Mouse (Mus musculus) cerebellum, adult 2 months (tissue): ENCODE measurements around the gene Ank3.

Experiments used
- CTCF ChIP-seq: fragments of 200-500 bp; IDR thresholded peaks from 2 replicates; pipeline ENCODE4 v1.5.1; 2011; ENCODE audit warnings: low read depth, mild to moderate bottlenecking, control low read depth, low read length, moderate library complexity, borderline replicate concordance; ENCODE audit not compliant: insufficient read depth
- POLR2A ChIP-seq: fragments of 200-500 bp; IDR thresholded peaks from 2 replicates; pipeline ENCODE4 v1.6.1; 2011; ENCODE audit warnings: low read length, control low read depth, borderline replicate concordance; ENCODE audit not compliant: insufficient read depth

DNA sequence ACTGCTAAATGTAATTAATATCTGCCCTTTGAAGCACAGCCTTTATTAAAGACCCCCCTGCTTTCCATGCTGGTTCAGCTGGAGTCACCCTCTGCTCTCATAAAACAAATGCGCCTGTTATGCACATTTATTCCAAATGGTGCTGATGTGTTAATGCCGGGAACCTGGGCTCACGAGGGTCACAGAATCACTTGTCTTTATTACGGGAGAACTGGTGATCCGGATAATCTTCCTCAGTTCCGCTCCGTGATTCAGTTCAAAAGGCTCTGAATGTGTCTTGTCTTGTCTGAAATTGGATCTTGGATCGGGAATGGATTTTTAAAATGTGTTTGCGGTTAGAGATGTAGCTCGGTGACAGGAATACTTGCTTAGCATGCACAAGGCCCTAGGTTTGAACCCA lies 321.9 kb downstream of the Ank3 start:
- TF ChIP-seq POLR2A, result no peak
- no peak for TF ChIP-seq CTCF
